Mouse (Mus musculus) neutrophil, adult 59 days (primary cell): ENCODE data around the gene BC048671. TPM values are rescaled to one million over a fixed set of nuclear protein-coding genes. Genes with fewer than 3 reads are reported as not detected.

Experiments
- total RNA-seq, 2 experiments: library from RNA; stranded (reverse); gene quantifications; 1 replicate in 1 of 2; 2 replicates in 1 of 2; pipeline ENCODE4 v1.2.4; 2023

BC048671 gene
- total RNA-seq: not detected

GRCm38 (mm10) chr6:90300919-90301318 lies at the start of gene BC048671:
Gene BC048671, plus strand, starts transcription at chr6:90301219.

GRCm38 (mm10) chr6:90324991-90325390 lies 24.0 kb downstream of the BC048671 start, which contains the start of gene Chst13:
Gene Chst13, minus strand, starts transcription at chr6:90325185.

DNA sequence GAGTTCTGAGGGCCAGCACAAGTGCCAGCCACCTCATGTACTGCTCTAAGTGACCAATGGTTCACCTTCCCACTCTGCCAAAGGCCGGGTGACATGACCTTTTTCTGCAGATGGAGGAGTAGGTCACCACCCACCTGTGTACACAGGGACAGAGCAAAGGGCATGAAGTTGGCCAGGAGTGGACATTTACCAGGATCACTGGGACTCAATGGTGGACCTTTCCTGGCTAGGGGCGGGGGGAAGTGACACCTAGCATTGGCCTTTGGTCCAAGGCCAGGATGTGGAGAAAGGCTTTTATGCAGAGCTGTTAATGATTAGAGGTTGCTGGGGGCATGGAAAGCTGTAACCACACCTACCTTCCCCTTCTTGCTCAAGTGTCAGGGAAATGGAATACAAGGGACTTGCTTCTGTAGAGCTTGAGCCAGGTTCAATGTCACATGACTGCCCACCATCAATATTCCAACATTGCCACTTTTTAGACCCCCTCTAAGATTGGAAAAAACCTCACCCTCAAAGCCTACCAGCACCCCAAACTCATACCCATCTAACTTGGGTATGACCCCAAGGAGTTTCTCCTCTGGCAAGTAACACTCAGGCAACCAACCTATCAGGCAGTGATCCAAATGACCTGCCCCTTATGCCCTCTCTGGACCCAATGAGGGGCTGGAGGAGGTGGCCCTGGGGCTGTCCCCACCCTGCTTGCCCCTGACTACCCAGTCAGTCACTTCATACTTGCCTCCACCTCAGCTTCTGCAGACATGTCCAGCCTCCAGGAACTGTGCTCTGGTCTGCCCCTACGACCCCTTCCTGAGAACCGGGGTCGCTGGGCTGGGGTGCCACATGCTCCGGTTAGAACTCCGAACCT lies 31.8 kb downstream of the BC048671 start, which contains the start of gene Uroc1:
TSS of gene Uroc1 (plus strand) at position 724 of the 865 bp plus-strand sequence.

Other genes starting within 250 kb of the BC048671 start
- gene Vmn1r49, start 222.7 kb upstream of the BC048671 start, total RNA-seq: not detected
- gene Vmn1r50, start 199.8 kb upstream of the BC048671 start, total RNA-seq: not detected
- not detected for gene Vmn1r51, start 178.6 kb upstream of the BC048671 start, total RNA-seq
- not detected for gene Vmn1r52, start 126.4 kb upstream of the BC048671 start, total RNA-seq
- gene V1ra8, start 98.4 kb upstream of the BC048671 start, total RNA-seq: not detected
- gene Vmn1r53, start 76.8 kb upstream of the BC048671 start, total RNA-seq: not detected
- not detected for gene Vmn1r54, start 54.9 kb upstream of the BC048671 start, total RNA-seq
- gene Chst13, start 24.0 kb downstream of the BC048671 start, total RNA-seq: 10 to 100 TPM; 27.6 to 31.0 TPM
- not detected for gene Uroc1, start 32.1 kb downstream of the BC048671 start, total RNA-seq
- gene Zxdc, start 68.3 kb downstream of the BC048671 start, total RNA-seq: 10 to 100 TPM; 43.5 to 44.8 TPM
- gene Cfap100, start 127.6 kb downstream of the BC048671 start, total RNA-seq: not detected
- gene Klf15, start 161.4 kb downstream of the BC048671 start, total RNA-seq: not detected
- gene Aldh1l1, start 185.2 kb downstream of the BC048671 start, total RNA-seq: under 1 TPM in 1 of 2 experiments, not detected in 1; 0.20 TPM